Mouse (Mus musculus) adrenal gland, adult 2 months (tissue): ENCODE results near the gene Hsp90ab1. TPM values are rescaled to one million over a fixed set of nuclear protein-coding genes. Genes with fewer than 3 reads are reported as not detected.

ENCODE experiments used
- DNase-seq: peaks from one replicate; pipeline ENCODE4 v3.0.0; 2021
- long read RNA-seq: library from polyadenylated mRNA; stranded (forward); transcript quantifications from one replicate; pipeline ENCODE4 v2.0.0, GENCODE M21; 2021
- polyA plus RNA-seq: library from polyadenylated mRNA; depleted of rRNA; stranded (reverse); fragments of >200 nt; gene quantifications from 2 replicates; pipeline ENCODE4 v1.2.3, GENCODE M21; 2012; rRNA removed
- total RNA-seq, 2 experiments: library from RNA; stranded (reverse); gene quantifications; 2 replicates each; pipeline ENCODE4 v1.2.3; 2021

The Hsp90ab1 gene
- total RNA-seq (1,000 to 10,000 TPM; 1,973 to 2,851 TPM), polyA plus RNA-seq (197 and 291 TPM in 2 replicates)
- long read RNA-seq, transcript Hsp90ab1-201 (11 exons, 2,520 nt), result major isoform, 1,604 of 1,763 reads
- long read RNA-seq, partial matches to known transcripts, result 148 of 1,763 reads
- long read RNA-seq, other reads (novel, unspliced or antisense), result 11 of 1,763 reads

DNA sequence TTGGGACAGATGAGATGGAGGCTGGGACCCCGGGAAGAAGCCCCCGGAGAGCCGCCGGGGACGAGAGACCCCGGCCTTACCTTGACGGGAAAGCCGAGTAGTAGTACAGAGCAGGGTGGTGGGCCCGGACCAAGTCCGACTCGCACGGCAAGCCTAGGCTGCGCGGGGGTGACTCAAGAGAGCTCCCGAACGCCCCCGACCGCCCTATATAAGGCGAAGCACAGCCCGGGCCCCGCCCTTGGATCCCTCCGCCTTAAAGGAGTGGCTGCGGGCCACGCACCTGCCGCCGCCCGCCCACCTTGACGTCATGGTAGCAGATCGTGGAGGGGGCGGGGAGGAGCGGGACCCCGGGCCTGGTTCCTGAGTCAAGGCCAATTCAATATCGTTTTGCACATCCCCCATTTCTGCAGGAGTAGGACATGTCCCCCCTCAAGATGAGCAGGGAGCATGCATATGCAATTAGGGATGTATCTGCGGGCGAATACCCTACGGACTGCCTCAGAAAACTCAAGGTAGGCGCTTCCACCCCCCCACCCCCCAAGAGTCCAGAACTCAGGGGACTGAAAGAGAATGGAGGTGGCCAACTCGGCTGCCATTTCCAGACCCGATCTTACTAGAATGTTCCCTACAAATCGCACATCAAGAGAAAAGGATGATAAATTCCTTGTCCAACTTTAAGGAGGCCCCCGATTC is at the start of gene Hsp90ab1:
Gene Hsp90ab1 (minus strand): TSS at position 185 of the 693 bp plus-strand sequence.
- DNase-seq, result peak; percentile 99

- peak; percentile 65 for DNase-seq
These were observed 46.5 kb upstream of the Hsp90ab1 start for GRCm38 (mm10) chr17:45619386-45620256.

DNA sequence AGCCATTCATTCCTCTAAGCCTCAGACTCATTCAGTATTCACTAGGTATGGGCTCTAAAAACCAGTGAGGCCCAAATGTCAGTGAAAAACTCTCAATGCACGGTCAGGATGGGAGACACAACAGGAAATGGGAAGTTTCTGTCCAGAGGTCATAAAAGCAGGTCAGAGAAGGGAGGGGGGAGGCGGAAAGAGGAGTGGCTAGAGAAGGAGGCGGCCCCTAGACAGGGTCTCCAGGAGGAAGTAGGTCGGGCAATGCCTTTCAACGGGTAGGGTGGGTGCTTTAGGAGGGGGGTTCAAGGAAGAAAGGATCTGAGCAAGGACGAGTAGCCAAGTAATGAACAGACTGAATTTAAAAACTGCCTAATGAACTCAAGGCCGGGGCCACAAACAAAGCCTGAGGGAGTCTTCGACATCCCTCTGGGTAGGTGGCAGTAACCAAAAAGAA is 45.9 kb upstream of the Hsp90ab1 start:
- peak; percentile 71 for DNase-seq

- no peak for DNase-seq
These were observed 44.6 kb upstream of the Hsp90ab1 start for GRCm38 (mm10) chr17:45617655-45618054.

- no peak for DNase-seq
These were observed 43.6 kb upstream of the Hsp90ab1 start for GRCm38 (mm10) chr17:45616679-45617078.

- DNase-seq, result no peak
These were observed 43.1 kb upstream of the Hsp90ab1 start for GRCm38 (mm10) chr17:45616046-45616650.

GRCm38 (mm10) chr17:45612921-45613320 is 39.9 kb upstream of the Hsp90ab1 start:
- no peak for DNase-seq

- no peak for DNase-seq
These were observed 38.9 kb upstream of the Hsp90ab1 start for GRCm38 (mm10) chr17:45612008-45612407.

GRCm38 (mm10) chr17:45610144-45610866 is 37.2 kb upstream of the Hsp90ab1 start:
- peak; percentile 55 for DNase-seq

- DNase-seq, result no peak
These were observed 35.3 kb upstream of the Hsp90ab1 start for GRCm38 (mm10) chr17:45608396-45608795.

- DNase-seq, result no peak
These were observed 34.2 kb upstream of the Hsp90ab1 start for GRCm38 (mm10) chr17:45606992-45607879.

GRCm38 (mm10) chr17:45602984-45603383 is 29.9 kb upstream of the Hsp90ab1 start:
- DNase-seq, result no peak

- DNase-seq, result no peak
These were observed 28.8 kb upstream of the Hsp90ab1 start, which contains the start of gene Mymx for GRCm38 (mm10) chr17:45601877-45602304. TSS of gene Mymx (minus strand) at chr17:45602102.

GRCm38 (mm10) chr17:45601325-45601724 is 28.3 kb upstream of the Hsp90ab1 start:
- DNase-seq, result no peak

DNA sequence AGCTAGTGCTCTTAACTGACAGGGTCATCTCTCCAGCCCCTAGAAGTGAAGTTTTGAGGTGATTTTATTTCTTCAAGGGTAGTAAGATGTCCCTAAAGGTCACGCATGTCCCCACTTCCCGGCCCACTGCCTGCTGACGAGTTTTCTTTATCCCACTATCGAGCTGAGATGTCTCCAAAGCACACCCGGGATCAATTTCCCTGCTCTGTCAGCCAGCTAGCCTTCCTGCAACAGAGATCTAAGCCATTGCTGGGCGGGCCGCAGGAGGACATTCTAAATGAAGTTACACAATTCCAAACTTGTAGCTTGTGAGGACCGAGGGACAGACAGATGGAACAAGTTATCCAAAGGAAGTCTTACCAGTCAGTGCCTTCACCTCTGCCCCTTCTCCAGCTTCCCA is 27.2 kb upstream of the Hsp90ab1 start:
- no peak for DNase-seq

DNA sequence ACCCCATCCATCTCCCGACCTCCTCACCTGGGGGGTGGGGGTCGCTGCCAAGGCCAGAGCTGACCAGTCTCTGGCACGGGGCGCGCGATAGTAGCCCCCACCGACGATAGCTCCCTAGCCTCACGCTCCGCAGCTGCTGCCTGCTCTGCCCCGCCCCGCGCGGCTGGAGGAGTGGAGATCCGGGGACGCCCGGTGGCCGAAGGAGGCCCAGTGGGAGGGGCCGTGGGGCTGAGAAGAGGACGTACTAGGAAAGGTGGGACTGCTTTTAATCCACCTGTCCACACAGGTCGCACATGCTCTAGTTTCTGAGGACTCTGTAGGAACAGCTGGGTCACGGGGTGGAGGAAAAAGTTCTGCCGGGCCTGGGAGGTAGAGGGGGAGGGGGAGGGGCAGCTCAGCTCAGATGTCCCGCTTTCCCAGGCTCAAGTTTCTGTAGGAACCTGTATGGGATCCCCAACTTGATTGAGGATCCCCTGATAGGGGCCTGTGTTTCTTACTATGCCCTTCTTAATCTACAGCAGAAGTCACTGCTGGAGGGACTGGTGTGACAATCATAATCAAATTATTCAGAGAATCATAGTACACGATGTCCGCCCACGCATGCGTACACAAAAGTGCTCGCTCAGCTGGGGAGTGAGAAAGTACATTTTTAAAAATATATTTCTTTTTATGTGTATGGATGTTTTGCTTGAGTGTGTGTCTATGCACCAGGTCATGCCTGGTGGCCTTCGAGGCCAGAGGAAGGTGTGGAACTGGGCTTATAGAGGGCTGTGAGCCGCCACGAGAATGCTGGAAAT is 26.6 kb upstream of the Hsp90ab1 start, which contains the start of gene Slc29a1:
Gene Slc29a1 (minus strand): TSS at position 161 of the 797 bp plus-strand sequence.
- DNase-seq, result peak; percentile 85

DNA sequence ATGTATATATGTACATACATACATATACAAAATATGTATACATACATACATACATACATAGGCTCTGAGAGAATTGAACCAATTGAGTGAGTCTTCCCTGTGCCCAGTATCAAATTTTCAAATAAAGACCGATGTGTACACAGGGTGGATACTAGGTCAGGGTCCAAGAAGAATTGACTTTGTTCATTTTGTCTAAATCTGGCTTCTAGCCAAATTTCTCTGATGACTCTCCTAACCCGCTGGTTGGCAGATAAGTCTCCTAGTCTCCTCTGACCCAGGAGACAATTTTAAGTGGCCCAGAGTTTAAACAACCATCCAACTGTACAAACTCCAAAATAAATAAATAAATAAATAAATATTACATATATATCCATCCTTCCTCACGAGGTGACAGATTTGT is 25.8 kb upstream of the Hsp90ab1 start:
- no peak for DNase-seq

GRCm38 (mm10) chr17:45598376-45598775 is 25.3 kb upstream of the Hsp90ab1 start:
- no peak for DNase-seq

GRCm38 (mm10) chr17:45597787-45598186 is 24.7 kb upstream of the Hsp90ab1 start:
- DNase-seq, result peak; percentile 46
